Mouse (Mus musculus) midbrain, embryonic 11.5 days (tissue): ENCODE results near the gene Olfr704. TPM values are rescaled to one million over a fixed set of nuclear protein-coding genes. Genes with fewer than 3 reads are reported as not detected.

Experiments used
- ATAC-seq: fragments of 200-750 bp; cut with Nextera tagmentation; 2 replicates; pipeline ENCODE4 v1.8.0; 2017; ENCODE audit warnings: moderate TSS enrichment, moderate library complexity; ENCODE audit not compliant: low FRiP score
- DNase-seq: peaks from one replicate; pipeline ENCODE4 v3.0.0; 2015; ENCODE audit warnings: low spot score; ENCODE audit errors: missing footprints
- H3K27ac ChIP-seq: fragments of 300-500 bp; sonication (generic); 2 replicates; pipeline ENCODE4 v1.5.1; 2014; ENCODE audit warnings: low read depth, low read length
- H3K27me3 ChIP-seq: fragments of 300-500 bp; sonication (generic); 2 replicates; pipeline ENCODE4 v1.6.1; 2014; ENCODE audit warnings: mild to moderate bottlenecking, low read length, moderate library complexity, mixed read lengths; ENCODE audit not compliant: control insufficient read depth, insufficient read depth
- H3K36me3 ChIP-seq: fragments of 300-500 bp; sonication (generic); 2 replicates; pipeline ENCODE4 v1.6.1; 2014; ENCODE audit warnings: mild to moderate bottlenecking, low read length, moderate library complexity, mixed read lengths; ENCODE audit not compliant: control insufficient read depth, insufficient read depth
- H3K4me1 ChIP-seq: fragments of 300-500 bp; sonication (generic); 2 replicates; pipeline ENCODE4 v1.6.1; 2014; ENCODE audit warnings: low read length; ENCODE audit not compliant: control insufficient read depth, insufficient read depth
- H3K4me2 ChIP-seq: fragments of 300-500 bp; sonication (generic); 2 replicates; pipeline ENCODE4 v1.6.1; 2014; ENCODE audit warnings: mild to moderate bottlenecking, moderate library complexity
- H3K4me3 ChIP-seq: fragments of 300-500 bp; sonication (generic); 2 replicates; pipeline ENCODE4 v1.5.1; 2014; ENCODE audit warnings: low read depth, low read length
- H3K9ac ChIP-seq: fragments of 300-500 bp; sonication (generic); 2 replicates; pipeline ENCODE4 v1.6.1; 2014; ENCODE audit warnings: low read length
- H3K9me3 ChIP-seq: fragments of 300-500 bp; sonication (generic); 2 replicates; pipeline ENCODE4 v1.6.1; 2016; ENCODE audit warnings: low read length; ENCODE audit not compliant: control insufficient read depth
- WGBS: fragments of 180-500 bp; shearing (Covaris S2); extraction: QIAGEN DNeasy Blood & Tissue Kit; methylation state at CpG from one replicate; pipeline ENCODE4 v1.1.7; 2014; 5-methylcytosine and 5-hydroxymethylcytosine counted together
- polyA plus RNA-seq: library from polyadenylated mRNA; unstranded; fragments of >200 nt; fragmentation: Nextera tagmentation; extraction: Ambion mirVana; gene quantifications from 2 replicates; pipeline ENCODE4 v1.2.1, GENCODE M21; 2014

The Olfr704 gene
- polyA plus RNA-seq, 1 experiment from 2014 or later = not detected

- H3K27ac ChIP-seq = no peak within 1 kb of the TSS
- no peaks in the 10 kb centered on the region for H3K4me1 ChIP-seq
- no peak within 1 kb of the TSS for H3K4me3 ChIP-seq
- H3K9me3 ChIP-seq = no peaks in the 10 kb centered on the region
- no peaks in the 10 kb centered on the region for H3K36me3 ChIP-seq
- ATAC-seq = no peak
- no peak within 1 kb of the TSS for H3K4me2 ChIP-seq
- no peak for DNase-seq
- WGBS = 67% methylated on average over 2 of the region's 2 CpGs
- no peaks in the 10 kb centered on the region for H3K27me3 ChIP-seq
- H3K9ac ChIP-seq = no peak within 1 kb of the TSS
These were observed 44.7 kb downstream of the Olfr704 start, which contains the start of gene Olfr1532-ps1 for GRCm38 (mm10) chr7:106907676-106908075. Gene Olfr1532-ps1, plus strand, starts transcription at chr7:106908001.

Other genes with a start within 250 kb of the Olfr704 start
- gene Olfr693, start 182.6 kb upstream of the Olfr704 start, polyA plus RNA-seq = not detected in 2 replicates
- gene Olfr694, start 171.4 kb upstream of the Olfr704 start, polyA plus RNA-seq = not detected in 2 replicates
- gene Olfr695, start 146.8 kb upstream of the Olfr704 start, polyA plus RNA-seq = not detected in 2 replicates
- gene Olfr697, start 120.7 kb upstream of the Olfr704 start, polyA plus RNA-seq = not detected in 2 replicates
- not detected in 2 replicates for gene Olfr698, start 107.8 kb upstream of the Olfr704 start, polyA plus RNA-seq
- not detected in 2 replicates for gene Olfr699, start 70.0 kb upstream of the Olfr704 start, polyA plus RNA-seq
- gene Olfr700, start 54.4 kb upstream of the Olfr704 start, polyA plus RNA-seq = not detected in 2 replicates
- gene Olfr701, start 49.1 kb upstream of the Olfr704 start, polyA plus RNA-seq = not detected in 2 replicates
- not detected in 2 replicates for gene Olfr702, start 29.3 kb upstream of the Olfr704 start, polyA plus RNA-seq
- gene Olfr703, start 19.8 kb upstream of the Olfr704 start, polyA plus RNA-seq = not detected in 2 replicates
- not detected in 2 replicates for gene Olfr705, start 13.7 kb downstream of the Olfr704 start, polyA plus RNA-seq
- gene Olfr706, start 25.0 kb downstream of the Olfr704 start, polyA plus RNA-seq = not detected in 2 replicates
- gene Olfr707, start 38.1 kb downstream of the Olfr704 start, polyA plus RNA-seq = not detected in 2 replicates
- gene Olfr1532-ps1, start 44.8 kb downstream of the Olfr704 start, polyA plus RNA-seq = not detected in 2 replicates
- gene Olfr709-ps1, start 69.0 kb downstream of the Olfr704 start, polyA plus RNA-seq = not detected in 2 replicates
- not detected in 2 replicates for gene Olfr710, start 85.1 kb downstream of the Olfr704 start, polyA plus RNA-seq
- gene Olfr6, start 100.8 kb downstream of the Olfr704 start, polyA plus RNA-seq = not detected in 2 replicates
- gene Olfr711, start 112.3 kb downstream of the Olfr704 start, polyA plus RNA-seq = not detected in 2 replicates
- gene Olfr2, start 142.9 kb downstream of the Olfr704 start, polyA plus RNA-seq = not detected in 2 replicates
- gene Olfr713, start 168.0 kb downstream of the Olfr704 start, polyA plus RNA-seq = not detected in 2 replicates
- gene Olfr714, start 207.8 kb downstream of the Olfr704 start, polyA plus RNA-seq = not detected in 2 replicates
- not detected in 2 replicates for gene Olfr17, start 230.0 kb downstream of the Olfr704 start, polyA plus RNA-seq
- gene Olfr715b, start 247.2 kb downstream of the Olfr704 start, polyA plus RNA-seq = not detected in 2 replicates